Mouse (Mus musculus): ENCODE results near the gene Gmeb1. TPM values are rescaled to one million over a fixed set of nuclear protein-coding genes. Genes with fewer than 3 reads are reported as not detected.
"Not testable (repeated sequence)": the region's sequence is repeated elsewhere in the genome, so short reads cannot be mapped to it uniquely, and the experiment has no call there.

Gene Gmeb1
- 13.2 and 14.2 TPM in 2 replicates for polyA plus RNA-seq (2015; fragmentation: Nextera tagmentation; extraction: Ambion mirVana)

- no peaks in the 10 kb centered on the region for H3K27me3 ChIP-seq
- peak within 1 kb of the TSS; percentile 89 for H3K4me3 ChIP-seq (replicated peaks)
- H3K27ac ChIP-seq (replicated peaks): peak within 1 kb of the TSS; percentile 93
- H3K9me3 ChIP-seq (replicated peaks): no peaks in the 10 kb centered on the region
- peak; percentile 84 for ATAC-seq (ENCODE audit: insufficient read depth)
- 0 out of 2 replicates have a peak, but pooled peaks cover 6% of the 10 kb centered on the region for H3K36me3 ChIP-seq (replicated peaks)
- H3K4me1 ChIP-seq (replicated peaks): peaks cover 47% of the 10 kb centered on the region
- WGBS (ENCODE audit: insufficient replicate concordance): 12% methylated on average over 33 of the region's 49 CpGs
- peak within 1 kb of the TSS; percentile 82 for H3K4me2 ChIP-seq
- peak within 1 kb of the TSS; percentile 95 for H3K9ac ChIP-seq
Observed at GRCm38 (mm10) chr4:132261514-132262357, at the start of gene Gmeb1. Gene Gmeb1 (minus strand): TSS chr4:132261602.

DNA sequence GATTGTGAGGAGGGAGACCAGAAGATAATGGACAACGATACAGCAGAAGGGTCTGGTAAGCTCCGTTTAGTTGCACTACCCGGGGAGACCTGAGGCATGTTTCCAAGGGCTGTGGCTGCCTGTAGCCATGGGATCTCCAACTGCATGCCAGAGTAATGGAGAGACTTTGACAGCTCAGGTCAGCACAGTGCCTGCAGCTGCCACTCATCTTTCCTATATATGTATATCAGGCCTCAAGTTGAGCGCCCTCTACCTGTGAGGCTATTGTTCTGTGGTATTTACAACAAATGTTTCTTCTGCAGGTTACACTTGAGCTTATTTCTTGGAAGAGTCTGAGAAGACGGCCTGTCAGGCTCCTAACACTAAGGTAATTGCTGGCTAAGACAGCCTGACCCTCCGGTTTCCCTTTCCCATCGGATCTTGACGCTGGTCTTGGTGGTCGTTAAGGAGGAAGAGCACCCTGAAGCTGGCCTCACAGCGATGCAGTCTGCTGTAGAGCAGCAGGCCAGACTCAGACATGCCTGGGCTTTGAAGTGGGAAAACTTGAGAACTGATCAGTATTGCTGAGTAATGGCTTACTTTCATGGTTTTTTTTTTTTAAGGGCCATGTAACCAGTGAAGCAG, 48.6 kb upstream of the Gmeb1 start:
- Histone ChIP-seq H3K27ac (replicated peaks) (peak overlapping the region; percentile 84), H3K4me1 (replicated peaks) (peaks cover 35% of the 10 kb centered on the region), H3K4me3 (replicated peaks) (peak overlapping the region; percentile 75), H3K36me3 (replicated peaks) (peaks cover 47% of the 10 kb centered on the region), H3K27me3 (no peaks in the 10 kb centered on the region), H3K9ac (peak overlapping the region; percentile 77), H3K4me2 (peak overlapping the region; percentile 83), H3K9me3 (replicated peaks) (no peaks in the 10 kb centered on the region)
- WGBS (ENCODE audit: insufficient replicate concordance): 15% methylated on average over 10 of the region's 10 CpGs
- ATAC-seq (ENCODE audit: insufficient read depth): peak; percentile 22; the same call in 1 of the 2 replicates

GRCm38 (mm10) chr4:132309140-132309848, 47.9 kb upstream of the Gmeb1 start:
- Histone ChIP-seq H3K27ac (replicated peaks) (peak overlapping the region; percentile 84), H3K36me3 (replicated peaks) (peaks cover 44% of the 10 kb centered on the region), H3K4me2 (peak overlapping the region; percentile 83), H3K4me3 (replicated peaks) (peak overlapping the region; percentile 75), H3K27me3 (no peaks in the 10 kb centered on the region), H3K9ac (peak overlapping the region; percentile 77), H3K9me3 (replicated peaks) (no peaks in the 10 kb centered on the region), H3K4me1 (replicated peaks) (peaks cover 36% of the 10 kb centered on the region)
- ATAC-seq (ENCODE audit: insufficient read depth): 0 out of 2 replicates have a peak, but pooled peaks have one; percentile 23
- under 1% methylated on average over 15 of the region's 15 CpGs for WGBS (ENCODE audit: insufficient replicate concordance)

GRCm38 (mm10) chr4:132308437-132309139, 47.2 kb upstream of the Gmeb1 start:
- Histone ChIP-seq H3K27ac (replicated peaks) (peak overlapping the region; percentile 84), H3K9me3 (replicated peaks) (no peaks in the 10 kb centered on the region), H3K9ac (peak overlapping the region; percentile 77), H3K4me1 (replicated peaks) (peaks cover 36% of the 10 kb centered on the region), H3K36me3 (replicated peaks) (peaks cover 37% of the 10 kb centered on the region), H3K4me2 (peak overlapping the region; percentile 83), H3K27me3 (no peaks in the 10 kb centered on the region), H3K4me3 (replicated peaks) (peak overlapping the region; percentile 75)
- under 1% methylated on average over 41 of the region's 41 CpGs for WGBS (ENCODE audit: insufficient replicate concordance)
- peak; percentile 85 for ATAC-seq (ENCODE audit: insufficient read depth)

DNA sequence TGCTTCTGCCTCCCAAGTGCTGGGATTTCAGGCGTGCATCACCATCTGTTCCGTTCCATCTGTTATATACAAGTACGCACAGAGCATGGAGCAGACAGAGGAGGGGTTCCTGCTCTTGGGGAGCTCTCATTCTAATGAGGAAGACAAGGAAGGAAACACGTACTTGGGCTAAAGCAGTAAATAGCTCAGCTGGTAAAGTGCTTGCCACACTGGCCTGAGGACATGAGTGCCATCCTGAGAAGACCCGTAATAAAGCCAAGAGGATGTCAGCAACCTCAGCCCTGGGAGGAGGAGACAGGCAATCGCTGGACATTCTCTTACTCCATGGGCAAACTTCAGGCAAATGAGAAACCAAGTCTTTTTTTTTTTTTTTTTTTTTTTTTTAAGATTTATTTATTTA, 44.6 kb upstream of the Gmeb1 start:
- H3K27ac ChIP-seq (replicated peaks): no peak overlapping the region
- no peak overlapping the region for H3K4me3 ChIP-seq (replicated peaks)
- no peaks in the 10 kb centered on the region for H3K9me3 ChIP-seq (replicated peaks)
- peaks cover 50% of the 10 kb centered on the region for H3K4me1 ChIP-seq (replicated peaks)
- H3K27me3 ChIP-seq: no peaks in the 10 kb centered on the region
- H3K9ac ChIP-seq: no peak overlapping the region
- H3K4me2 ChIP-seq: no peak overlapping the region
- 48% methylated on average over 6 of the region's 6 CpGs for WGBS (ENCODE audit: insufficient replicate concordance)
- peaks cover 15% of the 10 kb centered on the region for H3K36me3 ChIP-seq (replicated peaks)
- ATAC-seq (ENCODE audit: insufficient read depth): no peak

DNA sequence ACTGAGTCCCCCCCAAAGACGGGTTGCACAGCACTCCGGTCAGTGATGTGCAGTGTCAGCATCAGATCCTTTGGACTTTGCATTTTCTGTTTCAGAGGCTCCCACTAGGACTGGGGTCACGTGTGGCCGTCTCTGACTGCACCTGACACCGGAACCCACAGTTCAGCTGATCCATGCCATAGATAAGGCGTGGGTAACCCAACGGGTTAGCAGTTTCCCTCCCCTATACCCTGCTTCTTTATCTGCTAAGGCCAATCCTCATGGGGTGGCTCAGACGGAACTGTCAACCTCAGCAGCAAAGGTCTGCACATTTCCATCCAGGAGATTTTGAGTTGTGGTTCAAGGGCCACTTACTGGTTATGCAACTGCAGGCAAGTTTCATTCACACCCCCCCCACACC, 43.9 kb upstream of the Gmeb1 start:
- H3K27ac ChIP-seq (replicated peaks): no peak overlapping the region
- no peaks in the 10 kb centered on the region for H3K9me3 ChIP-seq (replicated peaks)
- no peaks in the 10 kb centered on the region for H3K27me3 ChIP-seq
- peaks cover 8% of the 10 kb centered on the region for H3K36me3 ChIP-seq (replicated peaks)
- 24% methylated on average over 8 of the region's 8 CpGs for WGBS (ENCODE audit: insufficient replicate concordance)
- H3K4me3 ChIP-seq (replicated peaks): no peak overlapping the region
- ATAC-seq (ENCODE audit: insufficient read depth): no peak
- H3K9ac ChIP-seq: no peak overlapping the region
- peaks cover 44% of the 10 kb centered on the region for H3K4me1 ChIP-seq (replicated peaks)
- no peak overlapping the region for H3K4me2 ChIP-seq

- H3K27ac ChIP-seq (replicated peaks); ATAC-seq (ENCODE audit: insufficient read depth); H3K27me3 ChIP-seq; H3K36me3 ChIP-seq (replicated peaks); H3K9me3 ChIP-seq (replicated peaks): not testable (repeated sequence)
- peak overlapping the region; percentile 88 for H3K4me2 ChIP-seq
- H3K9ac ChIP-seq: peak overlapping the region; percentile 61
- peaks cover 32% of the 10 kb centered on the region for H3K4me1 ChIP-seq (replicated peaks)
- H3K4me3 ChIP-seq (replicated peaks): peak overlapping the region; percentile 62
- 36% methylated on average over 6 of the region's 6 CpGs for WGBS (ENCODE audit: insufficient replicate concordance)
Observed at GRCm38 (mm10) chr4:132303484-132303883, 42.1 kb upstream of the Gmeb1 start.

- ATAC-seq (ENCODE audit: insufficient read depth): peak; percentile 69
- no peaks in the 10 kb centered on the region for H3K9me3 ChIP-seq (replicated peaks)
- peaks cover 29% of the 10 kb centered on the region for H3K4me1 ChIP-seq (replicated peaks)
- H3K4me3 ChIP-seq (replicated peaks): peak within 1 kb of the TSS; percentile 62
- no peaks in the 10 kb centered on the region for H3K27me3 ChIP-seq
- peak within 1 kb of the TSS; percentile 61 for H3K9ac ChIP-seq
- WGBS (ENCODE audit: insufficient replicate concordance): 2% methylated on average over 31 of the region's 31 CpGs
- H3K4me2 ChIP-seq: peak within 1 kb of the TSS; percentile 88
- H3K27ac ChIP-seq (replicated peaks): peak within 1 kb of the TSS; percentile 38; the same call in 1 of the 2 replicates
- no peaks in the 10 kb centered on the region for H3K36me3 ChIP-seq (replicated peaks)
Observed at GRCm38 (mm10) chr4:132302939-132303479, 41.6 kb upstream of the Gmeb1 start, which contains the start of gene Rab42. Gene Rab42 (minus strand): TSS chr4:132303385.

DNA sequence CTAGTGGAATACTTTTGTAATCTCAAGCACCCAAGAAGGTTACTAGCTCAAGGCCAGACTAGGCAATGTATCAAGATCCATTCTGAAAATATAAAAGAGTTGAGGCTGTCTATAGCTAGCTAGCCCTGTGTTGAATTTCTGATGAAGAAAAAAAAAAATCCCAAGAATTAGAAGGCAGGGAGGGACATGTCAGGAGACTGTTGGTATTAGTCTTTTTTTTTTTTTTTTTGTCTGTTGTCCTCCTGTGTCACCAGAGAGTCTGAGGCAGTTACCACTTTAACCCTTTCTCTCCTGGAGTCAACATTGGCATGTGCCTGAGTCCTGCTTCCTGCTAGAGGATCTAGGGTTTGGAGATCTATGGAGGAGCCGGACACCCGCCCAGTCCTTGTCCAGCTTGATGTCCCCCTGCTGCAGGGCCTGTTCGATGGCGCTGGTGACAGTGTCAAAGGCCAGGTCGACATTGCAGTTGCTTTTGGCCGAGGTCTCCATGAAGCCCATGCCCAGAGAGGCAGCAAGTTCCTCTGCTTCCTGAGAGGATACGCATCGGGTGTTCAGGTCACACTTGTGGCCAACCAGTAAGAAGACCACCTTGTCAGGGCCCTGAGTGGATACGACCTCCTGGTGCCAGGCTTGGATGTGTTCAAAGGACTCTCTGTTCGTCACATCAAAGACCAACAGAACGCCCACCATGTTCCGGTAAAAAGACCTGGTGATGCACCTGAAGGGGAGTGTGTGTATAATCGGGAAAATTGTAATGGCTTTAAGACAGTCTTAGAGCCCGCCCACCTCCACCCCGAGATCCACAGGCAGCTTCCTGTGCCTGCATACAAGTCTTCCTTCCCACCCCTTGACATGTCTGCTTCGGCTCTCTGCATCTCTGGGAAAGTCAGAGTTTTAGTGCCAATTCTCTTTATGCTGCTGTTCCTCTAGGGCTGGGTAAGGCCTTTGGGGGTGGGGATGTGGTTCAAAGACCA, 40.9 kb upstream of the Gmeb1 start:
- no peaks in the 10 kb centered on the region for H3K36me3 ChIP-seq (replicated peaks)
- no peak for ATAC-seq (ENCODE audit: insufficient read depth)
- H3K4me1 ChIP-seq (replicated peaks): peaks cover 29% of the 10 kb centered on the region
- no peaks in the 10 kb centered on the region for H3K27me3 ChIP-seq
- H3K27ac ChIP-seq (replicated peaks): no peak overlapping the region
- WGBS (ENCODE audit: insufficient replicate concordance): 47% methylated on average over 16 of the region's 16 CpGs
- peak overlapping the region; percentile 88 for H3K4me2 ChIP-seq
- H3K9ac ChIP-seq: peak overlapping the region; percentile 61
- peak overlapping the region; percentile 62 for H3K4me3 ChIP-seq (replicated peaks)
- no peaks in the 10 kb centered on the region for H3K9me3 ChIP-seq (replicated peaks)

Measured in liver, embryonic 15.5 days (tissue).